Mouse (Mus musculus) bone marrow macrophage, adult 2 months (primary cell): ENCODE measurements around the gene Zdhhc14.

Experiments
- CTCF ChIP-seq: IDR thresholded peaks from 2 replicates; pipeline ENCODE4 v1.5.1; 2012; ENCODE audit warnings: low read depth, mild to moderate bottlenecking, low read length, moderate library complexity
- POLR2A ChIP-seq: IDR thresholded peaks from 2 replicates; pipeline ENCODE4 v1.6.1; 2012; ENCODE audit warnings: mild to moderate bottlenecking, low read depth, low read length, borderline replicate concordance

- no peak for TF ChIP-seq CTCF
- TF ChIP-seq POLR2A, result no peak
These were observed 61.2 kb downstream of the Zdhhc14 start for GRCm38 (mm10) chr17:5553556-5553955.
